Mouse (Mus musculus): ENCODE measurements at regions not wholly inside any gene's neighbourhood (a gene's known extent, or its start where the extent isn't known, plus 50 kb on each side); places are given as distances from the start of the nearest gene placed in this dataset.

GRCm38 (mm10) chr1:183808168-183808567 is 204.9 kb upstream of the Dusp10 start:
- TF ChIP-seq POLR2A (IDR thresholded peaks at IDR 0.05; ENCODE audit: borderline replicate concordance, control insufficient read depth, low read depth, low read length) (no peak), CTCF (IDR thresholded peaks at IDR 0.05; ENCODE audit: control insufficient read depth, insufficient read depth, low read length) (no peak)
